ENCODE assay signal across 7 mouse cellular contexts in the genomic region with DNA sequence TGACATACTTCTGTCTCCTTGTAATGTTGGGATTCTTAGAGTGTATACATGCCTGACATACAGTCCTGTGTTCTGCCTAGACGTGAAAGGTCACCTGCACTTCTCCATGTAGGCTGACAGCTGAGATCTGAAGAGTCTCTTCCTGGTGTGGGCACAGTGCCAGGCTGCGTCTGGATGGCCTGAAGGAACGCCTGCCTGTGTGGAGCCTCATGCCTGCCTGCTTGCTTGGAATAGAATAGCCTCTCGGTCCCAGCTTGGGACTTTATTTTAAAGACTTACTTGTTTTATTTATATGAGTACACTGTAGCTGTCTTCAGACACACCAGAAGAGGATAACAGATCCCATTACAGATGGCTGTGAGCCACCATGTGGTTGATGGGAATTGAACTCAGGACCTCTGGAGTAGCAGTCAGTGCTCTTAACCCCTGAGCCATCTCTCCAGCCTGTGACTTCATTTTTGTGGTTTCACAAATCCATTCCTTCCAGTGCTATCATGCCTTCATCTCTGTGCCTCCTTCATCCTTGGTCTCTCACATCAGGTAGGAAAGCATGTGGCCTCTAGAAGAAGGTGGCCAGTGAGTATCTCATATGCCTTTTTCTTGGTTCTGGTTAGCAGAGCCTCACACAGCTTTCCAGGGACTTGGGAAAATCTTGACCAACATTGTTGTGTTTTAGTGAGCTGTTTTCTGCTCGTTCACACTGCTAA. TPM values are rescaled to one million over a fixed set of nuclear protein-coding genes. Genes with fewer than 3 reads are reported as not detected.
DNase-seq lines count a peak whose midpoint lies in the region; ATAC-seq and TF ChIP-seq lines count a peak whose summit lies in the region.

No protein-coding gene starts in this region.

- TF ChIP-seq CTCF in cerebellum, adult 2 months (IDR thresholded peaks at IDR 0.05; ENCODE audit: borderline replicate concordance, insufficient read depth, low read depth, low read length): no peak

- no peaks in the 10 kb centered on the region for H3K27me3 ChIP-seq in neural tube, embryonic 14.5 days (ENCODE audit: control insufficient read depth, insufficient read depth, low read length)
- no peaks in the 10 kb centered on the region for H3K27me3 ChIP-seq in cerebellum, adult 2 months (ENCODE audit: control insufficient read depth, insufficient read depth, low read length)
- H3K27me3 ChIP-seq in heart, embryonic 13.5 days (replicated peaks): no peaks in the 10 kb centered on the region
- H3K27me3 ChIP-seq in liver, embryonic 16.5 days (ENCODE audit: control insufficient read depth, insufficient read depth, low read depth, low read length): no peaks in the 10 kb centered on the region

- no peaks in the 10 kb centered on the region for H3K36me3 ChIP-seq in neural tube, embryonic 14.5 days (ENCODE audit: control insufficient read depth, insufficient read depth, low read length)
- H3K36me3 ChIP-seq in heart, embryonic 13.5 days: 0 out of 2 replicates have a peak, but pooled peaks cover 5% of the 10 kb centered on the region
- no peaks in the 10 kb centered on the region for H3K36me3 ChIP-seq in liver, embryonic 16.5 days (ENCODE audit: control insufficient read depth, insufficient read depth)

- H3K9ac ChIP-seq in neural tube, embryonic 14.5 days (replicated peaks; ENCODE audit: low read depth, low read length): no peak overlapping the region
- peak overlapping the region; percentile 38 for H3K9ac ChIP-seq in heart, embryonic 13.5 days
- no peak overlapping the region for H3K9ac ChIP-seq in liver, embryonic 16.5 days (ENCODE audit: low read depth, low read length)

- no peak overlapping the region for H3K4me3 ChIP-seq in neural tube, embryonic 14.5 days (ENCODE audit: low read depth, low read length)
- no peak overlapping the region for H3K4me3 ChIP-seq in cerebellum, adult 2 months (replicated peaks; ENCODE audit: insufficient read depth, low read depth, low read length)
- H3K4me3 ChIP-seq in heart, embryonic 13.5 days: no peak overlapping the region
- H3K4me3 ChIP-seq in liver, embryonic 16.5 days (ENCODE audit: low read depth, low read length): no peak overlapping the region

- no peak for TF ChIP-seq POLR2A in cerebellum, adult 2 months (IDR thresholded peaks at IDR 0.05; ENCODE audit: borderline replicate concordance, insufficient read depth, low read length)

- H3K9me3 ChIP-seq in neural tube, embryonic 14.5 days (ENCODE audit: control insufficient read depth, low read length): no peaks in the 10 kb centered on the region
- no peaks in the 10 kb centered on the region for H3K9me3 ChIP-seq in heart, embryonic 13.5 days
- no peaks in the 10 kb centered on the region for H3K9me3 ChIP-seq in liver, embryonic 16.5 days (replicated peaks; ENCODE audit: control insufficient read depth, low read length)

- ATAC-seq in neural tube, embryonic 14.5 days (ENCODE audit: low read depth): no peak
- ATAC-seq in heart, embryonic 13.5 days (ENCODE audit: extremely low read depth, insufficient number of reproducible peaks, low FRiP score, low TSS enrichment): no peak
- no peak for ATAC-seq in liver, embryonic 16.5 days (ENCODE audit: low read depth)

- H3K4me1 ChIP-seq in neural tube, embryonic 14.5 days (ENCODE audit: control insufficient read depth, insufficient read depth, low read length): peaks cover 5% of the 10 kb centered on the region; the same call in 1 of the 2 replicates
- H3K4me1 ChIP-seq in cerebellum, adult 2 months (ENCODE audit: control insufficient read depth, insufficient read depth, low read length): peaks cover 26% of the 10 kb centered on the region
- H3K4me1 ChIP-seq in heart, embryonic 13.5 days: peaks cover 81% of the 10 kb centered on the region
- peaks cover 26% of the 10 kb centered on the region for H3K4me1 ChIP-seq in liver, embryonic 16.5 days (ENCODE audit: control insufficient read depth, low read depth, low read length)

- H3K4me2 ChIP-seq in neural tube, embryonic 14.5 days (ENCODE audit: low read depth, low read length): no peak overlapping the region
- peak overlapping the region; percentile 43 for H3K4me2 ChIP-seq in heart, embryonic 13.5 days
- H3K4me2 ChIP-seq in liver, embryonic 16.5 days (ENCODE audit: low read depth, low read length): no peak overlapping the region

- H3K27ac ChIP-seq in neural tube, embryonic 14.5 days (ENCODE audit: low read depth, low read length): peak overlapping the region; percentile 22; the same call in 1 of the 2 replicates
- no peak overlapping the region for H3K27ac ChIP-seq in cerebellum, adult 2 months (ENCODE audit: insufficient read depth, low read length)
- H3K27ac ChIP-seq in heart, embryonic 13.5 days (replicated peaks): peak overlapping the region; percentile 73
- peak overlapping the region; percentile 84 for H3K27ac ChIP-seq in liver, embryonic 16.5 days (ENCODE audit: low read length)

- WGBS in neural tube, embryonic 14.5 days: 49% methylated on average over 5 of the region's 5 CpGs
- WGBS in cerebellum, adult 2 months: 6% methylated on average over 5 of the region's 5 CpGs
- WGBS in heart, embryonic 13.5 days: 20% methylated on average over 5 of the region's 5 CpGs
- WGBS in liver, embryonic 16.5 days (ENCODE audit: insufficient replicate concordance): 54% methylated on average over 5 of the region's 5 CpGs

- DNase-seq in neural tube, embryonic 10.5 days (ENCODE audit: extremely low spot score, low spot score): no peak
- DNase-seq in cerebellum, adult 2 months: peak; percentile 64 to 70
- no peak for DNase-seq in urinary bladder, adult 2 months (ENCODE audit: low spot score)
- DNase-seq in retina, embryonic 14.5 days (ENCODE audit: low spot score): no peak

RNA-seq across cellular contexts. Expression of gene Ptpn1, which starts 26.4 kb away (rescaled TPM):
- polyA plus RNA-seq in neural tube, embryonic 14.5 days (2014; fragmentation: Nextera tagmentation; extraction: Ambion mirVana): 57.9 and 77.8 TPM in 2 replicates
- polyA plus RNA-seq in cerebellum, adult 2 months (2012; rRNA removed): 24.5 and 25.0 TPM in 2 replicates
- polyA plus RNA-seq in heart, embryonic 13.5 days (2015; fragmentation: Nextera tagmentation; extraction: Ambion mirVana): 42.1 and 47.2 TPM in 2 replicates
- polyA plus RNA-seq in liver, embryonic 16.5 days (2015; fragmentation: Nextera tagmentation; extraction: Ambion mirVana): 22.0 and 22.4 TPM in 2 replicates
- 34.5 and 35.1 TPM in 2 replicates for polyA plus RNA-seq in urinary bladder, adult 2 months (2012; rRNA removed)

RNA-seq across cellular contexts. Expression of gene Ripor3, which starts 52.2 kb away (rescaled TPM):
- 0.09 and 0.63 TPM in 2 replicates for polyA plus RNA-seq in neural tube, embryonic 14.5 days (2014; fragmentation: Nextera tagmentation; extraction: Ambion mirVana)
- 0.44 and 0.84 TPM in 2 replicates for polyA plus RNA-seq in cerebellum, adult 2 months (2012; rRNA removed)
- 0.67 and 1.2 TPM in 2 replicates for polyA plus RNA-seq in heart, embryonic 13.5 days (2015; fragmentation: Nextera tagmentation; extraction: Ambion mirVana)
- polyA plus RNA-seq in liver, embryonic 16.5 days (2015; fragmentation: Nextera tagmentation; extraction: Ambion mirVana): 0.81 and 1.2 TPM in 2 replicates
- 8.4 and 10.6 TPM in 2 replicates for polyA plus RNA-seq in urinary bladder, adult 2 months (2012; rRNA removed)

Comparison
In these comparisons a context has a peak if more than half of its experiments do, and no peak if none do; other contexts are left out.
1. DNase-seq: peak in cerebellum, adult 2 months (2 of 2); none in neural tube, embryonic 10.5 days (single experiment), urinary bladder, adult 2 months (single experiment) and retina, embryonic 14.5 days (single experiment).